Mouse (Mus musculus) heart, postnatal 4 days (tissue): ENCODE data around the gene Cyp2c66. TPM values are rescaled to one million over a fixed set of nuclear protein-coding genes. Genes with fewer than 3 reads are reported as not detected.
"Not testable (repeated sequence)": the region's sequence is repeated elsewhere in the genome, so short reads cannot be mapped to it uniquely, and the experiment has no call there.

Experiments used
- DNase-seq: peaks from one replicate; pipeline ENCODE4 v3.0.0; 2021
- total RNA-seq, 2 experiments: library from RNA; stranded (reverse); gene quantifications; 2 replicates each; pipeline ENCODE4 v1.2.3; 2021

Cyp2c66 gene
- not detected for total RNA-seq

DNA sequence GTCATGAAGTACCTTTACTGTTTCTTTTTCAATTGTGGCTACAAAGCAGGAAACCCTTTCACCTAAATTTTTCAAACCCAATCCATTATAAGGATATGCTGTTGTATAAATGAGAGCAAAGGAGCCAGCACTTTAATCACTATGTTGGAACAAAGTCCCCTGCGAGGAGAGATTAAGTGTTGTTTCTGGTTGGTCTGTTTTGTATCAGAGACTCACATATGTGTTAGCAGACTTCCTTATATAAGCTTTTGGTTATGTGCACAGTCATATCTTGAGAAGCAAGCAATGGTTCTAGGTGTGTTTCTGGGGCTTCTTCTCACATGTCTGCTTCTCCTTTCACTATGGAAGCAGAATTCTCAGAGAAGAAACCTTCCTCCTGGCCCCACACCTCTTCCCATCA lies at the start of gene Cyp2c66:
TSS of gene Cyp2c66 (plus strand) at position 255 of the 400 bp plus-strand sequence.
- no peak for DNase-seq

DNA sequence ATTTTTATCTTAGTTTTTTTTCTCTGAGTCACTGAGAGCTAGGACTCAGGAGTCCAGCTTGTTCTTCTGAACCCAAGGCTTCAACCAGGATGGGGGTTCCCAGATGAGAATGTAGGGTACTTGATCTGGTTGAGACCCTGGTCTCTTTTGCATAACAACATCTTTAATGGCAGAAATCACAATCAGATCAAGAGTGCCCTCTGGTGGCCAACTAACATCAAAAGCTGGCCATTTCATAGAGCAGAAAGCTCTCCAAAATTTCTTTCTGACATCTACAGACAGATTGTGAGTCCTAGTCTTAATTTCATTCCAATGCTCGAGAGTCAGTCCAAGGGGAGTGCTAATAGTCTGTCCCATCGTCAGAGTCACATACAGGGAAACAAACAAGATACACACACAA lies 14.9 kb upstream of the Cyp2c66 start:
- DNase-seq = not testable (repeated sequence)

GRCm38 (mm10) chr19:39156836-39157235 lies 43.1 kb downstream of the Cyp2c66 start:
- not testable (repeated sequence) for DNase-seq

Other genes starting within 250 kb of the Cyp2c66 start
- 10 to 100 TPM; 23.0 to 25.2 TPM for gene Hells, start 183.0 kb upstream of the Cyp2c66 start, total RNA-seq
- not detected for gene Cyp2c55, start 106.9 kb upstream of the Cyp2c66 start, total RNA-seq
- not detected for gene Cyp2c65, start 52.9 kb upstream of the Cyp2c66 start, total RNA-seq
- not detected for gene Cyp2c29, start 155.5 kb downstream of the Cyp2c66 start, total RNA-seq